Mouse (Mus musculus) adrenal gland, postnatal 36 days (tissue): ENCODE measurements around the gene Ndufa12. TPM values are rescaled to one million over a fixed set of nuclear protein-coding genes. Genes with fewer than 3 reads are reported as not detected.

Experiments
- DNase-seq, 2 experiments: peaks; one replicate each; pipeline ENCODE4 v3.0.0; 2021; ENCODE audit warnings: mixed read lengths in 1 of 2
- total RNA-seq, 2 experiments: library from RNA; stranded (reverse); gene quantifications; 2 replicates each; pipeline ENCODE4 v1.2.3; 2021

The Ndufa12 gene
- total RNA-seq, 2 experiments from 2014 or later: 329 to 348 TPM

DNA sequence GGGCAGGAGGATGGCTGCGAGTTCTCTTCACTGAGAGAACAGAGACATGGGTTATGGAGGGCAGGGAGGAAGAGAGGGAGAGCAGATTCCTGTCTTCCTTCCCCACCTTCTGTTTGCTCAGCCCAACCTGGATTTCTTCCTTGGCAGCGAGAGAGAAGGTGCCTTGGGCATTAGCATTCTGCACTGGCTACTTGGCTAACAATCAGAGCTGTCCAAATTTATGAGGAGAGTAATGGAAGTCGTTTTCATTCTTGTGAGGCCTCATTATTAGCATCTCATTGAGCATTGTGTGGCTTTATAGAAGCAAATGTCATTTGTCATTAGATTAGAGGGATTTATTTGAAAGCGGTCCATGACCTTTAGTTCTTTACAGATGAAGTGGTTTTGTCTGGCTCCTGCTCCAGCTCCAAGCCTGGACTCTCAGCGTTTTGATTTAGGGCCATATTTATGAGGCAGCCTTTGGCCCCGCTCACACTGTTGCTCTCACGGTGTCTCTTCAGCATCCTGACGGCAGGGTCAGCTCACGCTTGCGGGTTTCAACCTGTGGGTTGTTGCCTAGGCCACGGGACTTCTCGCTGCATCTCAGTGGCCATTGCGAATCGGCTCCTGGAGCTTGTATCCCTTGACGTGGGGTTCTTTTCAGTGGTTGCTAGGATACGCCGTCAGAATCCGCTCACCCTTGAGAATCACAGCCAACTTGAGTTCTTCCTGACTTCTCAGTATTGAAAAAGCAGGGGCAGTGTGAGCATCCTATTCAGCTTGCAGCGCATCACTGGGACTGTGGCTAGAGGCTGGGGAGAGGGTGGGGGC, 31.9 kb downstream of the Ndufa12 start:
- peak; percentile 19 to 29 for DNase-seq

DNA sequence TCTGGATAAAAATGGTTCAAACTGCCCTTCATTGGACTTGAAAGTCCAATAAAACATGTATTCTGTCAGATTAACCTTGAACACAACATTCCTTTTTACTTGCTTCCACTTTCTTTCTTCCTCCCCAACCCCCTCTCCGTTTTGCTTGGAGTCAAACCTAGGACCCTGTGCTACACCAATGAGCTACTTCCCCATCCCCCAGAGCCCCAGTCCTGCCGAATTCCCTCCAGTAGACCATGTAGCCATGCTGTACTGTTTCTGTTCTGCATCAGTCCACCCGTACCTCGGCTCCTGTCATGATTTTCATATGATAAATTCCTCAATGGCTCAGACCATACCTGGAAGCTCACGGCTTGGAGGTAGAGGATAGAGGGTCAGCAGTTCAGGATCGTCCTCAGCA, 32.5 kb downstream of the Ndufa12 start:
- no peak for DNase-seq

DNA sequence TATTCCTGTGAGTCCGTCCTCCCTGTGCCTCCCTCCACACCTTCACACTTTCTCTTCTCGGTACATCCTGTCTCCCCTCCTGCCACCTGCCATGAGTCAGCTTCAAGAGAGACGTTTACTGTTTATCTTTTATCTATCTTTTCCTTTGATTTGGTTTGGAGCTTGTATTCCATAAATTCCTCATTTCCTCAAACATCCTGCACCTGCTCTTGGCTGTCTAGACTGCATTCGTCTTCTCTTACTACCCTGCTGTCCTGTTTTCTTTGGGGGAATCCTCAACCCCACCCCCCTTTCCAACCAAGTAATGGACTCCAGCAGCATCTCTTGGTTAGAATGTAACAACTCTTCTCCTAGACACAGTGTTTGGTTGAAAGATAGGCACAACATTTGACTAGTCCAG, 36.7 kb downstream of the Ndufa12 start:
- DNase-seq: no peak

DNA sequence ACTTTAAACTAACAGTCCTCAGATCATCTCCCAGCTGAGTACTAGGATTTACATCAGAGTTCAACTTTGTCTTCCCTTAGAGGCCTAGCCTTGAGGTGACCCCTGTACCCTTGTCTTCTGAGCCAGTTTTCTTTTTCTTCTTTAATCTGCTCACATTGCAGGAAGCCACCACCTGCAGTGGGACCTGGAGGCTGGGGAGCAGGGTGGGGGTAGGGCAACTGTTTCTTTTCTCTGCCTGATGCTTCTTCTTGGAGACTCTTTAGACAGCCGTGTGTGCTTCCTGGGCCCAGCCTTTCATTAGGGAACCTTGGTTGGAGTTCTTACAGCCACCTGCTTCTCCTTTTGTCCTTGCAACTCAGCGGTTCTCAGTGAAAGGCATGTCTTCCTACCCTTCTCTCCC, 42.8 kb downstream of the Ndufa12 start:
- no peak for DNase-seq

DNA sequence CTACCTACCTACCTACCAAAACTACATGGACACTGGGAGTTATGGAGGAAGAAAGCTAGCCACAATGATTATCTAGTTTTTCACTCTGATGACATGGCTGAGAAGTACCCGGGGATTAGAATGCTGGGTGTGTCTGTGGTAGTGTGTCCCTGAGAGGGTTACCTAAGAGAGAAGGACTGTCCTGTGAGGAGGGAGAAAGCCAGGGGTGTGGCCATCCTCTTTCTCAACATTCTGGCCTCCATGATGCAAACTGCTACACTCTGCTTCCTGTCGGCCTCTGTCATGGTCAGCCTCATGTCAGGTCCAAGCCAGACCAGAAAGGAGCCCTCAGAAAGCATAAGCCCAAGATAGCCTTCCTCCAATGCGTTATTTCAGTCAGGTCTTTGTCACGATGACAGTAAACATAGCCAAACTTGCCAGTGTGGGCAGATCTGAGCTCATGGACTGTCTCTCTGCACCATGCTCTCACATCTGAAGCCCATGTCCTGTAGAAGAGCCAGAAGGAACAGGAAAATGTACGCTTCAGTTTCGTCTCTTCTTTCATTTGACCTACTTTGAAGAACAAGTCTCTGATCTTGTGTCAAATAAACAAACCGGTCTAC, 49.3 kb downstream of the Ndufa12 start:
- no peak for DNase-seq

DNA sequence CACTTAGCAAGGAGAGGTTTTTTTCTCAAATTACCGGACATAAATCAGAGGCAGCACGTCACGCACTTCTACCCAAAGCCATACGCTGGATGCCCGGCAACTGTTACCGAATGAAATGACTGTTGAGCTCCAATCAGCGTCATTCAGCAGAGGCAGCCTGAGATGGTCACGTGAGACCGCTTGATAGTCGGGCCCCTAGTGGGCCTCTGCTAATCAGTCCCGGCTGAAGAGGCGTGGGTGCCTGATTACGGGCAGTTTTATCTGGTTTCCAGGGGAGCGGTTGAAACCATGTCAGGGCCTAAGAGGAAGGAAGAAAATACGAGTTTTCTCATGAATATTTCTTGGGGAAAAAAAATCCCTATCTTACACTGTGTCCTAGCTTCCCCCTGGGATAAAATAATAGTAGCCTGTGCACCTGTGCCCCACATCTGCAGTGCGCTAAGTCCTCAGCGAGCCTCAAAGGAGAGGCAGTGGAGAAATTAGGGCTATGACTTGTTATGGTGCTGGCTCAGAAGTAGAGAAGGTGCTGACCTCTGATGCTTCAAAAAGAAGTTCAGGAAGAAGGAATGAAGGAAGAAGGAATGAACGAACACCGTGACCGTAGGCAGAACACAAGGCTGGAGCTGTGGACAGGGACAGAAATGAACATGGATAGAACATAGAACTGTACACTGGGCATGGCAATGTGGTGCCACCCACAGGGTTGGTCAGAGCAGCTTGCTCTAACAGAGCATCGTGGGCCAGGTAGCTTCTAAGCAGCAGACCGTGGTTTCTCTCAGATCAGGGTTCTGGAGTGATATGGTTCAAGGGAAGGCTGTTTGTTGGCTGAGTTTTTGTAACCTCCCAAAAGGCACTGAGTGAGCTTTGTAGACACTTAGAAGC, 51.3 kb downstream of the Ndufa12 start:
- peak in 1 of 2 experiments; percentile 11 for DNase-seq

DNA sequence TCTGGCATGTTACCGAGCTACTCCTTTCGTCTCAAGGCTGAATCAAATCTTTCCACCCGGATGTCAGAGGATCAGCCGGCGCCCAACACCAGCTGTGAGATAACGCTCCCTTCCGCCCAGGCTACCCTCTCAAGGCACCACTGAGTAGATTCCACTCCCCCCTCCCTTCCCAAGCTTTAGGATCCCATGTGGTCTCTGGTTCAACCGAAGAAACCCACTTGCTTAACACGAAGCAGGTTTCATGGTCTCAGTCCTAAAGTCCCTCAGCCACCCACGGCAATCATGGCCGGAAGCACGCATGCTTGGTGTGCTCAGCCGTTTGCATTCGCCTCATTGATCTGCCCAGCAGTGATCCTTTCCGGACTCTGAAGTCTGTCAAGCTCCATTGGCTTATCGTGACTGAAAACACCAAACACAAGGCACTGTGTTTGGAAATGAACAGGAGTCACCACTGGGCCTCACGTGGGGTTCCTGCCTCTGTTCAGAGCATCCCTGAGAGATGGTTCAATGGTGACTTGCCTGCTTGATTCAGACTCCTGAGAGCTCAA, 54.8 kb downstream of the Ndufa12 start:
- no peak for DNase-seq

DNA sequence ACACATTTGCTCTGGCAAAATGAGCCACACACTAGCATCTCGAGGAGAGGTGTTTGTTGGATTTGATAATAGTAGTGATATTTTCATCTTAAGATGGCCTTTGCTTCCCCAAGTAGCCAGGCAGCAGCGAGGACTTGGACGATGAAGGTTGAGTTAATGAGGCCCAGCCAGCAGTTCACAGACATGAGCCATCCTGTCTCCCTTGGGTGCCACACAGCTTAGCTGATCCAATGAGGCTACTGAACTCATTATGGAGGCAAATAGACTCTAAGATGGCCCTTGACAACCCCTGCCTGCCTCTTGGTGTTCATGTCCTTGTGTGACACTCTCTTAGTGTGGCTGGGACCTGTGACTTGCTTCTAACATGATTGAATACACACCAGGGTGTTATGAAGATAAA, 56.2 kb downstream of the Ndufa12 start:
- no peak for DNase-seq

DNA sequence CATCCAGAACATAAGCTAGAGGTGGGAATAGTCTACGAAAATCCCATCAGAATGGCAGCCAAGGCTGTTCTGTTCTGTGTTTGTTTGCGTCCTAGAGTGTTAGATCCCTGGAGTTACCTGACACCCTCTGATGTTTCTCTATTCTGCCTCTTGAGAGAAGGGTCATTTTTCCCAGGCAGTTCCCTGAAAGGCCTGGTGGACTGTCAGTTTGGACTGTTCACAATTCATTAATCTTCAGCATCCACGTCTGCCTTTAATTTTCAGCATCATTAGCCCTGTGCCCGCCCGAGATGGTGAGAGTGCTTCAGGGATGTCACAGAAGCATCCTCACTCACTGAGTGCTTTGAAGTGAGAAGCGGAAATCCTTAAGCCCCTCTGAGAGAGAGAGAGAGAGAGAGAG, 57.2 kb downstream of the Ndufa12 start:
- no peak for DNase-seq

DNA sequence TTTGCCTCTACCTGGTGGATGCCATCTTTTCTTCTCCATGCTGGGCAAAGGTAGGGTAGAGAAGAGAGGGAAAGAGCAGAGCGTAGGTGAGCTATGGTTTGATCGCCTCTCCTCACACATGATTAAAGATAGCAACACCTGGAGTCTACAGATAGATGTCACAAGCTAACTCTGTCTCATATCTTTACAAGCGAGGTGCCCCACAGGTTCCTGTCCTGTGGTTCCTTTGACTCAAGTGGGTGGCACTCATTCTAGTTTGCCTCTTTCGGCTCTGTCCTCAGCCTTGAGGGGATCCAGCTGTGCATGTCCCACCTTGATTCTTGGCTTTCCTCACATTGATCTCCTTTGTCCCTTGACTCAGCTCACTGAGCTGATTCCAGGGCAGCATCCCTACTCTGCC, 58.0 kb downstream of the Ndufa12 start:
- DNase-seq: no peak

DNA sequence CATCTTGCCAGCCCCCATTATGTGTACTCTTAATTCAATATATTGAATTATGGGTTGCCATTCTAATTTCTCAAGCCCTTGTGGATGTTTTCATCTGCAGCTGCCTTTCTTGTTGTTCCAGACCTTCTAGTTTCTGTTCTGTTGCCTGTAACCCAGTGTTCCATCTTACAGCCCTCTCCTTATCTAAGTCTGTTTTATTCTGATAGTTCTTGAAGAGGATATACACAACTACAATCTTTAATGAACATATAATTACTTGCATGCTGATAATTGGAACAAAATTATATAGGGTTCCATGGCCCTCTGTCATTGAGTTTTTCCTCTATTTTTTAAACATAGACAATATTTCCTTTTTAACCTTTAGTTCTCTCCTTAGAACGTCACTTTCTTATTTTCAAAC, 62.0 kb downstream of the Ndufa12 start:
- DNase-seq: no peak

DNA sequence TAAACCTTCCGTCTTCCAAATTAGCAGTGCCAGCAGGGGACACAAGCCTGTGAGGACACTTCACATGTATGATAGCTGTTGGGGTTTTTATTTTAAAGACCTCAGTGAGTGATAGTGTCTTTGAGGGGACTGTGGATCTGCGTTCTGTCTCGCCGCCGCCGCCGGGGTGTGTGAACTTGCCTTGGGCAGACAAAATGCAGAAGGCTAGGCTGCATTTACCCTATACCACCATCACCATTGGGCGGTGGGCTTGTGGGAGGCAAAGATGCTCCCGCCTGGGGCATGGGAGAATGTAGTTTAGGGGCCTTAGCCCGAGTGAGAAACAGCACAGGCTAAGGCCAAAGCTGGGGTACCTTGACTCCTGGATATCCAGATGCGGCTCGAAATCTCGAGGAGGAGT, 64.1 kb downstream of the Ndufa12 start:
- no peak for DNase-seq

DNA sequence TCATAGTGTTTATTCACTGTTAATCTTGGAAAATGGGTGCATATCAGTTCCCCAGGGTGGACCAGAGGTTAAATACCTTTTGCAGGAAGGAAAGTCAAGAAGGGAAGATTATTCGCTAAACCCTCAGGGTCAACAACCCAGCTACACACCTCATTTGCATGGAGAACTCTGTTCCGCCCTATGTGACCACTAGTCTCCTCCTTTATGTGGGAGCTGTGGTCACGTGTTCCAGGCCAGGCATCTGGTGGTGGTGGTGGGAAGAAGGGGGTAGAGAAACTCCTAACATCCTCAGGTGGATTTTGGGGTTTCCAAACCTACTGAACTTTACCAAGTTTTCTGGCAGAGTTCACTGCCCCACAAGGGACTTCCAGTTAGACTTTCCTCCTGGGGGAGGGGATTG, 64.7 kb downstream of the Ndufa12 start:
- no peak for DNase-seq

DNA sequence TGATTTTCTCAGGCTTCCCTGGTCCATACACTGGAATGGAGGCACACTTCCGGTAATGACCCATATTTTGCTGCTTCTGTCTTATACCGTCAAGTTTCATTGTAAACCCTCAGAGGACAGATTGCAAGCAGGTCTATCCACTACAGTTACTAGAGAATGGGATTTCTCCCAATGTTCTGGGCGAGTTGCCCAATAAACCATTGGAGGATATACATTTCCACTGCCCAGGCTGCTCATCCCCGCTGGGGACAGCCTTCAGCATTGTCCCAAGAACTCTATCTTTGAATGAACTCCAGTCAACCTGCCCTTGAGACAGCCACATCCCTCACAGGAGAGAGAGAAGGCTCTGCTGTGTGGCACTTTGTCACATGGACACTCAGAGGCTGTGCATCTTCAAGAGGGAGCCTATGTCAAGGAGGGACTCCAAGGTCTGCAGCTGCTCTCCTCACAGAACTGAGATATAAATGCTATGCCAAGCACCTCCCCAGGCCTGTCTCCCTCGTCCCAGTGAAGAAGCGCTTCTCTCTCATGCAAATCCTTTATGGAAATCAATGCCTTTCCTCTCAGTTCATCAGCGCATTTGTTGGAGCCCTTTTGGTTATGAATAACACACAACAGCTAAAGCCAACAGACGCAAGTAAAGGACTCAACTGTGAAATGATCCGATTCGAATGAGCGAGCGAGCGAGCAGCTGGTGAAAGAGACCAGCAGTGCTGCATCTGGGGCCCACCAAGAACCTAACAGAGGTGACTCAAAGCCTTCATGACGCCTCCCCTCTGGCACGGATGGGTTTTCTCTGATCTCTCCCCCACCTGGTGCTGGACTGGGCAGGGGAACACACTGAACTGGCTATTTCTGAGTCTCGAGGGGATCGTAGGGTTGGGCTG, 67.4 kb downstream of the Ndufa12 start:
- no peak for DNase-seq

Other genes with a start within 250 kb of the Ndufa12 start
- gene Vezt, start 162.9 kb upstream of the Ndufa12 start, total RNA-seq: 10 to 100 TPM; 18.0 to 22.8 TPM
- gene Fgd6, start 162.7 kb upstream of the Ndufa12 start, total RNA-seq: 1 to 10 TPM; 5.1 to 5.8 TPM
- gene Nr2c1, start 50.7 kb upstream of the Ndufa12 start, total RNA-seq: 10 to 100 TPM; 11.8 to 15.8 TPM
- gene Gm4792, start 100.0 kb downstream of the Ndufa12 start, total RNA-seq: not detected
- 10 to 100 TPM; 19.9 to 31.3 TPM for gene Tmcc3, start 113.2 kb downstream of the Ndufa12 start, total RNA-seq